Mouse (Mus musculus): ENCODE data around the gene Zfp609.

- no peak for TF ChIP-seq CTCF (IDR thresholded peaks at IDR 0.05; ENCODE audit: low read depth, low read length)
- no peak for TF ChIP-seq POLR2A (IDR thresholded peaks at IDR 0.05; ENCODE audit: insufficient read depth, low read length)
- TF ChIP-seq EP300 (IDR thresholded peaks at IDR 0.05; ENCODE audit: insufficient read depth, low read depth, low read length): no peak
Observed at GRCm38 (mm10) chr9:65762728-65763127, 64.6 kb downstream of the Zfp609 start.

Data from ES-Bruce4 (cell line).